Mouse (Mus musculus): Measurements from ENCODE around the gene Etv6. TPM values are rescaled to one million over a fixed set of nuclear protein-coding genes. Genes with fewer than 3 reads are reported as not detected.
A peak's percentile ranks its signal among the peaks of the same experiment; 100 is the strongest.

Gene Etv6
- polyA plus RNA-seq, 1 experiment from 2014 or later, result 5.3 TPM

DNA sequence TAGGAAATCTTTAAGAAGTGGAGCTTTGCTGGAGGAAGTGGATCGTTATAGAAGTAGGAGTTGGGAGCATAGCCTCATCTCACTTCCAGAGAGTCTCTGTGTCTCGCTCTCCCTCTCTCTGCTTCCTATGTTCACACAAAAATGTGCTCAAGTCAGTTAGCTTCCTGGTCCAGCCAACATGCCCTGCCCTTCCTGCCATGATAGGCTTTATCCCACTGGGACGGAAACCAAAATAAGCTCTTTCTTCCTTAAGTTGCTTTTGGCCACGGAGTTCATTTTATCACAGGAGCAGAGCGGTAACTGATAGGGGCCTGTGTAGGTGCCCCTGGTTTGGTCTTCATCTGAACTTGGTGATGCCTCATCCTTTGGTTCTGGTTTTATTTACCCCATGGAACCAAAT lies 132.5 kb downstream of the Etv6 start:
- no peaks in the 10 kb centered on the region for H3K36me3 ChIP-seq
- H3K27ac ChIP-seq (replicated peaks), result no peak overlapping the region
- no peaks in the 10 kb centered on the region for H3K9me3 ChIP-seq
- H3K4me3 ChIP-seq, result no peak overlapping the region
- peaks cover 7% of the 10 kb centered on the region; the same call in 1 of the 2 replicates for H3K4me1 ChIP-seq (replicated peaks)
- no peaks in the 10 kb centered on the region for H3K27me3 ChIP-seq
- ATAC-seq (ENCODE audit: low FRiP score, low read depth), result no peak
- no peak overlapping the region for H3K9ac ChIP-seq
- WGBS, result 87% methylated on average over 5 of the region's 5 CpGs
- H3K4me2 ChIP-seq, result no peak overlapping the region

DNA sequence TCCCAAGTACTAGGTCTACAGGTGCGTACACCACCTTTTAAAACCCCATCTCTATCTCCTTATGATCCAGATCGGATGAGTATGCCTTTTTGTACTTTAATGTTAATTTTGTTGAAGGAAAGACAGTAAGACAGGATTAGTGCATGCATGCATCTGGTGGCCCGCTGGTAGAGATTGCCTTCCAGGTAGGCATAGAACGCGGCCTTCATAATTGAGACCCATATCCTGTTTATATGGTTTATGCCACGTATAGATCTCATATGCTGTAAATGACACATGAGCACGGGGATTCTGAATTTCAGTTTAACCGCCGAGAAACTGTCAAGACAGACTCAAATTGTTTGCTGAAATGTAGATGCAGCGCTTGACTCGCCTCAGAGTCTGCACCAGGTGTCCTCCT lies 133.3 kb downstream of the Etv6 start:
- Histone ChIP-seq H3K4me3 (no peak overlapping the region), H3K27me3 (no peaks in the 10 kb centered on the region), H3K4me1 (replicated peaks) (peaks cover 7% of the 10 kb centered on the region; the same call in 1 of the 2 replicates), H3K27ac (replicated peaks) (no peak overlapping the region), H3K9ac (no peak overlapping the region), H3K4me2 (no peak overlapping the region), H3K9me3 (no peaks in the 10 kb centered on the region), H3K36me3 (no peaks in the 10 kb centered on the region)
- no peak for ATAC-seq (ENCODE audit: low FRiP score, low read depth)
- 95% methylated on average over 11 of the region's 11 CpGs for WGBS

DNA sequence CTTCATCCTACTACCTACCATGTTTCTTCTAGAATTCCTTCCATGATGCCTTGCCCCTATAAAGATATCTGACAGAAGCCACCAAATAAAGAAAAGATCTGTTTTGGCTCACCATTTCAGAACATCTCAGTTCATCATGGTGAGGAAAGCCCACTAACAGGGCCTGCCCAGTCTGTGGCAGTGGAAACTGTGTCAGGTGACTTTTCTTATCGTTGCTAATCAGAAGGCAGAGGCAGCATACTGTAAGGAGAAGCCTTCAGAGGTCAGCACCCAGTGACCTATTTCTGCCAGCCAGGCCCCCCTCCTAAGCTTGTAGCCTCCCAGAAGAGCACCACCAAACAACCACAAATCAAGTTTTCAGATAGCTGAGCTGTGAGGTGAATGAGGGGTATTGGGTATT lies 135.7 kb downstream of the Etv6 start:
- ATAC-seq (ENCODE audit: low FRiP score, low read depth), result no peak
- H3K4me2 ChIP-seq, result no peak overlapping the region
- 71% methylated on average over 1 of the region's 1 CpGs for WGBS
- no peak overlapping the region for H3K27ac ChIP-seq (replicated peaks)
- no peak overlapping the region for H3K9ac ChIP-seq
- no peak overlapping the region for H3K4me3 ChIP-seq
- no peaks in the 10 kb centered on the region for H3K9me3 ChIP-seq
- H3K27me3 ChIP-seq, result no peaks in the 10 kb centered on the region
- peaks cover 7% of the 10 kb centered on the region; the same call in 1 of the 2 replicates for H3K4me1 ChIP-seq (replicated peaks)
- no peaks in the 10 kb centered on the region for H3K36me3 ChIP-seq

DNA sequence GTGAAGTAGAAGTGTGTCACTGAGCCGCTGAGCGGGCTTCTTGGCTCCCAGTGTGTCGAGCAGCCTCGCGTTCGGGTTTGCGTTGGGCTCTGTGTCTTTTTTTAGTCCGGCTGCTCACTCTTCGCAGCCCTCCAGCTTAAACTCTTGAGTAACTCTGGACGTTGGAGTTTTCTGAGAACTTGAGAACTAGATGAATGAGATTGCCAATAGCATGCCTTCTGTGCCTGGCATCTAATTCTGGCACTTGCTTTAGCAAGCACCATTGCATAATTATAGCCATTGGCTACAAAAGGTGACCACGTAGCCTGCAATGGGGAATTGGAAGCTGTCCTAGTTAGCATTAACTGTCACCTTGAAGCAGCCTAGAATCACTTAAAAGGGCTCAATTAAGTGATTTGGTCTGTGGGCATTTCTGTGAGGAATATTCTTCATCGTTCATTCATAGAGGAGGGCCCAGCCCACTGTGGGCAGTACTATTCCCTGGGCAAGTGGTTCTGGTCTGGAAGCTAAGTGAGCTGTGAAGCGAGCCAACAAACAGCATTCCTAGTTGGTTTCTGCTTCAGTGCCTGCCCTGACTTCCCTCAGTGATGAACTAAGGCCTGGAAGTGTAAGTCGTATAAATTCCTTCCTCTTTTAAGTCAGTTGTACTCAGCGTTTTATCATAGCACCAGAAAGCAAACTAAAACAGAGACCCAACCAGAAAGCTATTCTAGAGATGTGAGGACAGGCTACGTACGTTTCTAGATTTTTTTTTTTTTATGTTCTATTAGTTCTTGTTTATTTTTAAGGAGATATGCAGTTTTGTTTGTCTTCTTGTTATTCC lies 136.6 kb downstream of the Etv6 start:
- H3K4me1 ChIP-seq (replicated peaks), result peaks cover 7% of the 10 kb centered on the region; the same call in 1 of the 2 replicates
- no peak overlapping the region for H3K27ac ChIP-seq (replicated peaks)
- no peak for ATAC-seq (ENCODE audit: low FRiP score, low read depth)
- 87% methylated on average over 17 of the region's 17 CpGs for WGBS
- H3K4me3 ChIP-seq, result no peak overlapping the region
- H3K27me3 ChIP-seq, result no peaks in the 10 kb centered on the region
- no peaks in the 10 kb centered on the region for H3K9me3 ChIP-seq
- no peak overlapping the region for H3K9ac ChIP-seq
- H3K36me3 ChIP-seq, result no peaks in the 10 kb centered on the region
- H3K4me2 ChIP-seq, result no peak overlapping the region

DNA sequence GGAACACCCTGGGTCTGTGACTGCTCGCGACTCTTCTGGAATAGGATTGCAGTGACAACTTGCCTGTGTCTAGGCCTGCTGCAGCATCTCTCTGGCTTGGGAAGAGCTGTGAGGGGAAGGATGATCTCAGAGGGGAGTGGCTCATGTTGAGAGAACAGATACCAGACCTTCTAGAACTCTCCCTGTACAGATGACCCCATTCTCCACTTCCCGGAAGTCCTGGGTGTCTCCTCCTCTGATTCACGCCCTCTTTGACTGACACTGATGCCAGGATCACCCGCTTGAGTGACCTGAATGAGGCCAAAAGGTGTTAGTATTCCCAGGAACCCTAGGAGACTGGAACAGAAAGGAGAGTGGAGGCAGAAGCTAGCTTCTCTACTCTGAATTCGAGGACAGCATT lies 137.9 kb downstream of the Etv6 start:
- H3K4me3 ChIP-seq, result no peak overlapping the region
- no peaks in the 10 kb centered on the region for H3K36me3 ChIP-seq
- no peak overlapping the region for H3K9ac ChIP-seq
- no peak overlapping the region for H3K27ac ChIP-seq (replicated peaks)
- H3K9me3 ChIP-seq, result no peaks in the 10 kb centered on the region
- no peak overlapping the region for H3K4me2 ChIP-seq
- WGBS, result 78% methylated on average over 6 of the region's 6 CpGs
- H3K27me3 ChIP-seq, result no peaks in the 10 kb centered on the region
- no peak for ATAC-seq (ENCODE audit: low FRiP score, low read depth)
- peaks cover 7% of the 10 kb centered on the region; the same call in 1 of the 2 replicates for H3K4me1 ChIP-seq (replicated peaks)

DNA sequence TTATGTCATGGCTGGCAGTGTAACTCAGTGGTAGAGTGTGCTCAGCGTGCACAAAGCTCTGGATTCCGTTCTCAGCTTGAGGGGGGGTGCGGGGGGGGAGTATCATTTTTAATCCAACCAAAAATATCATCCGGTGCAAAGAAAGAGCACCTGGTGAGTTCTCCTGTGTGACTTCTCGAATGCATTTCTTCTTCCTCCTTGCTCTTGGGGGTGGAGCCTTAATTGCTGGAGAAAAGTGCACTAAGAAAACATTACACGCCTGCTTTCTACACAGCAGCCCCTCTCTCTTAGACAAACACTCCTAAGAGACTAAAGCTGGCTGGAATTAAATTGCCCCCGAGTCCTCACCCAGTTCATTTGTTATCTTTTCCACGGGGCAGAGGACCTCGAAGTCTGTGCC lies 139.6 kb downstream of the Etv6 start:
- no peak overlapping the region for H3K4me3 ChIP-seq
- no peak for ATAC-seq (ENCODE audit: low FRiP score, low read depth)
- no peaks in the 10 kb centered on the region for H3K36me3 ChIP-seq
- no peak overlapping the region for H3K4me2 ChIP-seq
- H3K27ac ChIP-seq (replicated peaks), result no peak overlapping the region
- no peaks in the 10 kb centered on the region for H3K9me3 ChIP-seq
- 58% methylated on average over 9 of the region's 9 CpGs for WGBS
- peaks cover 7% of the 10 kb centered on the region; the same call in 1 of the 2 replicates for H3K4me1 ChIP-seq (replicated peaks)
- H3K9ac ChIP-seq, result no peak overlapping the region
- H3K27me3 ChIP-seq, result no peaks in the 10 kb centered on the region

DNA sequence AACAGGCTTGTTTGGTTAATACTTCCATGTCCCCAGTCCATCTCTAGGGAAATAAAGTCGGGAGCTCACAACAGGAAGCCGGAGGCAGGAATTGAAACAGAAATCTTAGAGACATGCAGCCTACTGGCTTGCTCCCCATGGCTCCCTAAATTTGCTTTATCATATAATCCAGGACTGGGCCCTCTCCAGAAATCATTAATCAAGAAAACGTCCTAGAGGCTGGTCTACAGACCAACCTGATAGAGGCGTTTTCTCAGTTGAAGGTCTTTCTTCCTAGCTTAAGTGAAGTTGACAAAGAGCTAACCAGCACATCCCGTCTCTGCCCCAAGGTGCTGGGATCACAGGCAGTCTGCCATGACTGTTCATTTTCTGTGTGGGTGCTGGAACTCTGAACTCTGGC lies 141.7 kb downstream of the Etv6 start:
- WGBS, result 76% methylated on average over 5 of the region's 5 CpGs
- H3K4me2 ChIP-seq, result no peak overlapping the region
- H3K4me1 ChIP-seq (replicated peaks), result no peaks in the 10 kb centered on the region
- H3K4me3 ChIP-seq, result no peak overlapping the region
- H3K27ac ChIP-seq (replicated peaks), result no peak overlapping the region
- no peaks in the 10 kb centered on the region for H3K9me3 ChIP-seq
- H3K36me3 ChIP-seq, result no peaks in the 10 kb centered on the region
- ATAC-seq (ENCODE audit: low FRiP score, low read depth), result no peak
- no peaks in the 10 kb centered on the region for H3K27me3 ChIP-seq
- no peak overlapping the region for H3K9ac ChIP-seq

DNA sequence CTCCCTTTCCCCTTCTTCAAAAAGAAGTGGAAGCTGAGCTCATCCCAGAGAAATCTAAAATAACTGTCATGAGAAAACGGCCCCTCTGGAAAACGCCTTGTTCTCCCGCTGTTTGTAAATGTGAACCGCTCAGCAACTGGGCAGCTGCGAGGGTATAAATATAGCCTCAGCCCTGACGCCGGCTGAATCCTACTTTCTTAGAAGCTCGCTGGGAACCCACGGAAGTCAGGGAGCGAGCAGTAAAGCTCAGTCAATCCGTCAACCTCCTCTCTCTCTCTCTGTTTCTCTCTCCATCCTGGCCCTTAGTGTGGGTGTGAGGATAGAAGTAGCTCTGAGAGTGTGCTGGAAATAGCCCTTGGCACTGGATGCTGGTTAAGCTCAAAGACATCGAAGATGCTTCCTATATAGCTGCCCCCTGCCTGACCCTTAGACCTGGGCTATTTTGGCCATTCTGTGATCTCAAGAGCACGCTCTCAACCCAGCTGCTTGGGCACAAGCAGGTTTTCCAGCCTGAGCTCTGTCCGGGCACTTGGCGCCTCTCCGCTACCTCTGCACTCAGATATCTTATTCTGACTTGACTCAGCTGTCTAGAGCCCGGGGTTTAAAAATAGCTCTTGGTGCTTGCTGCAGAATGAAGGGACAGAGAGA lies 146.9 kb downstream of the Etv6 start:
- 83% methylated on average over 17 of the region's 17 CpGs for WGBS
- Histone ChIP-seq H3K27me3 (no peaks in the 10 kb centered on the region), H3K4me3 (no peak overlapping the region), H3K36me3 (no peaks in the 10 kb centered on the region), H3K9me3 (no peaks in the 10 kb centered on the region), H3K4me1 (replicated peaks) (no peaks in the 10 kb centered on the region), H3K27ac (replicated peaks) (no peak overlapping the region), H3K4me2 (no peak overlapping the region), H3K9ac (no peak overlapping the region)
- ATAC-seq (ENCODE audit: low FRiP score, low read depth), result no peak

DNA sequence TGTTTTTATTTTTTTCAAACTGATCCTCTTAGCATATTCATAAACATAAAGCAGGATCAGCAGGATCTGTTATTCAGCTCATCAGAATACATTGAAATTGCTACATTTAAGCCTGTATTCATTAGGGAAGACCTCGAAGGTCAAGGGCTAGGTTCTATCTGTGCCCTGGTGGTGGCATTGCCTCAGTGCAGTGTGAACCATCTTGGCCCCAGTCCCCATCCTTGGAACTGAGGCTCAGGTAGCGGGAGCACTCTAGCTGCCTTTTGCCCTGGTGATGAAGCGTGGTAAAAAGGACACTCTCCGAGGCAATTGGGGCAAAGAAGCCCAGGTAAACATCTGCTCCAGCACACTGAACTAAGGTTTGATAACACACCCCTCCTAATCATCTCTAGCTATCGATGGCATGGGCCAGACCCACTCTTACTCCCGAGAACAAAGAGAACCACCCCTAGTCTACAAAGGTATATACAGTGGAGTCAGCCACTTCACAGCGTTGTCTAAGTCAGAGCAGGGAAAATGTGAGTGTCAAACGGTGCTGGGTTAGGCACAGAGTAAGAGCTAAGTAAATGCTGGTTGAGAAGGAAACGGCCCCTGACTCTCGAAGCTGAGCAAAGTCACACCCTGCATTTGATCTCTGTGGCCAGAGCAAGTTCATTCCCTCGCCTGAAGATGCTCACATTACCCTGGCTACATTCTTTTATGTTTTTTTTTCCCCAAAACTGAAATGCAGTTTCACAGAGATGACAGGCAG lies 148.3 kb downstream of the Etv6 start:
- H3K9ac ChIP-seq, result no peak overlapping the region
- H3K4me3 ChIP-seq, result no peak overlapping the region
- H3K27me3 ChIP-seq, result no peaks in the 10 kb centered on the region
- no peak for ATAC-seq (ENCODE audit: low FRiP score, low read depth)
- no peak overlapping the region for H3K27ac ChIP-seq (replicated peaks)
- H3K4me1 ChIP-seq (replicated peaks), result peaks cover 7% of the 10 kb centered on the region; the same call in 1 of the 2 replicates
- no peaks in the 10 kb centered on the region for H3K36me3 ChIP-seq
- H3K4me2 ChIP-seq, result no peak overlapping the region
- WGBS, result 88% methylated on average over 11 of the region's 11 CpGs
- no peaks in the 10 kb centered on the region for H3K9me3 ChIP-seq

DNA sequence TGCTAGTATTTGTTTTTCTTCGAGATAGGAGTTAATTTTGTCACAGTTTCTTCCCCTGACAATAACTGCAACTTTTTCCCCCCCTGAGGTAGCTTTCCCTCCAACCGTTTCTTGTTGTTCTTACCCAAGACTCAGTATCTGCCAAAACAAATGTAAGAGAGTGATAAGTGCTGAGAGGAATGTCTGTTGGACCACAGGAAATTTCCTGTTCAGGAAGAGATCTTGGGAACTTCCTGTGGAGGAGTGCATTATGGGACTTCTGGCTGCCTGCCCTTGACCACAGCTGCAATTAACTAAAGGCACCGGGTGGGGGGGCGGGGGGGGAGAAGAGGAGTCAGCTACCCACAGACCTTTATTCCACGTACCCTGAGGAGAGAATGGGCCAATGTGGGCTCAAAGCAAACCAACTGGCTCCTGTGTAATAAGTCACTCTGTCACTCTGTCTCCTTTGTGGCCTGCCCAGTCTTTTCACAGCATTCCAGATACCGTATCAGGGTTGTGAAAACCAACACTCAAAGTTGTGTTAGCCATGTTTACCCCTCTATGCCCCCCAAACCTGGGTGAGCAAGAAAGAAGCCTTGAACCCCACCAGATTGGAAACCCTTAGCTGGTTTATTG lies 150.9 kb downstream of the Etv6 start:
- WGBS, result 59% methylated on average over 6 of the region's 6 CpGs
- no peaks in the 10 kb centered on the region for H3K27me3 ChIP-seq
- no peaks in the 10 kb centered on the region for H3K36me3 ChIP-seq
- no peak overlapping the region for H3K9ac ChIP-seq
- H3K4me2 ChIP-seq, result no peak overlapping the region
- H3K9me3 ChIP-seq, result no peaks in the 10 kb centered on the region
- ATAC-seq (ENCODE audit: low FRiP score, low read depth), result no peak
- peaks cover 33% of the 10 kb centered on the region for H3K4me1 ChIP-seq (replicated peaks)
- no peak overlapping the region for H3K4me3 ChIP-seq
- no peak overlapping the region for H3K27ac ChIP-seq (replicated peaks)

DNA sequence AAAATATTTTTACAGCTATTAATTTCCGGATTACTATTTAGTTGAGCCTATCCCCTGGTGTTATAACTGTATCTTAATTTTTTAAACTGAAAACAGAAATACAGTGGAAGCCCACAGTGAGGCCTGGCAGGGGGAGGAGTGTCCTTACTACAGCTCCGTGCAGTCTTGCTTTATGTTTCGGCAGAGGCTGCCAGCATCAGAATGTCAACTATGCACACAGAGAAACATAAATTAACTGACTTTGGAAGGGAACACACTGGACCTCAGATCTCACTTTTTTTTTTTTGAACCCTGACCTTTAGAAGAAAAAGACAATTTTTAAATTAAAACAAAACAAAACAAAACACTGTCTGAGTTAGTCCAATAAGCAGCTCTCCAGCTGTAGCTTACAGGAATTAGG lies 153.2 kb downstream of the Etv6 start:
- no peak overlapping the region for H3K4me3 ChIP-seq
- 50% methylated on average over 3 of the region's 3 CpGs for WGBS
- peaks cover 35% of the 10 kb centered on the region for H3K4me1 ChIP-seq (replicated peaks)
- H3K4me2 ChIP-seq, result no peak overlapping the region
- no peak overlapping the region for H3K9ac ChIP-seq
- no peak for ATAC-seq (ENCODE audit: low FRiP score, low read depth)
- no peaks in the 10 kb centered on the region for H3K27me3 ChIP-seq
- H3K9me3 ChIP-seq, result no peaks in the 10 kb centered on the region
- no peak overlapping the region for H3K27ac ChIP-seq (replicated peaks)
- no peaks in the 10 kb centered on the region for H3K36me3 ChIP-seq

DNA sequence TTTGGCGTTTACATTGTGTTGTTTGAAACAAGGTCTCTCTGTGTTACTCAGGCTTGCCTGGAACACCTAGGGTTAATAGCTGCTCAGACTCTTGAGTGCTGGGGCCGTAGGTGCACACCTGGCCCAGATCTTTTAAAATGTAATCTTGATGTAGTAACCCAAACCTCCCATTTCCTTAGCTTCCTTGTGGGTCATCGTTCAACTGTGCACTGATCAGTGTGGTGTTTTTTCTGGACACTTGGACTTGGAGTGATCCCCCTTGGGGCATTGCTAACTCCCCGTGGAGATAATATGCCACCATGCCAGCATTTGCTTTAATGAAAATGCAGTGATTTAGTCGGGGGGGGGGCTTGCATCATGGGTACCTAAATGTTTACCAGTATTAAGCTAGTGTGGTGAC lies 153.7 kb downstream of the Etv6 start:
- Histone ChIP-seq H3K36me3 (no peaks in the 10 kb centered on the region), H3K27ac (replicated peaks) (peak overlapping the region; percentile 34; the same call in 1 of the 2 replicates), H3K4me3 (no peak overlapping the region), H3K27me3 (no peaks in the 10 kb centered on the region), H3K4me2 (no peak overlapping the region), H3K9ac (no peak overlapping the region), H3K9me3 (no peaks in the 10 kb centered on the region), H3K4me1 (replicated peaks) (peaks cover 35% of the 10 kb centered on the region)
- WGBS, result 30% methylated on average over 5 of the region's 5 CpGs
- peak; percentile 21; the same call in 1 of the 2 replicates for ATAC-seq (ENCODE audit: low FRiP score, low read depth)
